Mouse (Mus musculus): ENCODE results near the gene Zfp182. TPM values are rescaled to one million over a fixed set of nuclear protein-coding genes. Genes with fewer than 3 reads are reported as not detected.

Zfp182 gene
- polyA plus RNA-seq (2015; fragmentation: Nextera tagmentation; extraction: Ambion mirVana), result 6.1 and 7.2 TPM in 2 replicates

DNA sequence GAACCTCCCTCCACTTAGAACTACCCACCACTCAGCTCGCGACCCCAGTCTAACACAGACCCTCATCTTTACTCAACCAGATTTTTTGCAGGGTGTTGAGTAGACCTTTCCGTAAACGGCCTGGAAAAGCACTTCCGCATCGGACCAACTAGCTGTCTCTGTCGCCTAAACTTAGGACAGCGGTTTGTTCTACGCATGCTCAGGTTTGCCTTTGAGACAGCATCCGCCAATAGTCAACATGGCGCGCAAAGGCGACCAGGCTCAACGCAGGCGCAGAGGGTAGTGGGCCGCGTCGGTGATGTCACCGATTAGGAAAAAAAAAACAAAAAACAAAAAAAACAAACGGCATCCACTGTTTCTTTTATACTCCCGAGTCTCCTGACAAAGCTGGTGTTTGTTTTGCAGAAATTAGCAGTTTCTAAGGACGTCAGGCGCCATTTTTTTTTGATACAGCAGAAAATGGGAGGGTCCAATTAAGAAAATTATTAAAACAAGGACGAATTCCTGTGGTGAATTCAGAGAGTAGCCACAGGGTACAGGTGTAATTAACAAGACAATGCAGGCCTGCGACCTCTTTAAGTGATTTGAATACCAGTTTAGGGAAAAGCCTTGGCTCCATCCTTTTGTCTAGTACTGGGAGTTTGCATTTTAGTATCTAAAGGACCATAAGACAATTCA lies at the start of gene Zfp182:
TSS of gene Zfp182 (minus strand) at position 451 of the 678 bp plus-strand sequence.
- DNase-seq (ENCODE audit: low spot score), result peak; percentile 81

DNA sequence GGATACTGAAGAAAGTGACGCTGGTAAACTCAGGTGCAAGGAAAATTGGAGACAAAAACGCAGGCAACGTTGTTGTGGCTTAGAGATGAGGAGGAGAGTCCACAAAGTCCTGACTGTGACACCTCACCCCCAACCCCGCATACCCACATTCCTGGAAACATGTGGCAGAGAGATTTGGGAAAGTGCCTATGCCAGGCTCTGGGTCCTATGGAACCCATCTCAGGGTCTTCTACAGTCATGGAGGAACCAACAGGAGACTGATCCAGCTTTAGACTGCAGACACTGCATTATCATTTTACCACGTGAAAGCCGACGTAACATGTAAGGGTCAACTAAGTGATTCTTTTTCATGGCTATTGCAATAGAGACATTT lies 27.7 kb upstream of the Zfp182 start:
- no peak for DNase-seq (ENCODE audit: low spot score)

DNA sequence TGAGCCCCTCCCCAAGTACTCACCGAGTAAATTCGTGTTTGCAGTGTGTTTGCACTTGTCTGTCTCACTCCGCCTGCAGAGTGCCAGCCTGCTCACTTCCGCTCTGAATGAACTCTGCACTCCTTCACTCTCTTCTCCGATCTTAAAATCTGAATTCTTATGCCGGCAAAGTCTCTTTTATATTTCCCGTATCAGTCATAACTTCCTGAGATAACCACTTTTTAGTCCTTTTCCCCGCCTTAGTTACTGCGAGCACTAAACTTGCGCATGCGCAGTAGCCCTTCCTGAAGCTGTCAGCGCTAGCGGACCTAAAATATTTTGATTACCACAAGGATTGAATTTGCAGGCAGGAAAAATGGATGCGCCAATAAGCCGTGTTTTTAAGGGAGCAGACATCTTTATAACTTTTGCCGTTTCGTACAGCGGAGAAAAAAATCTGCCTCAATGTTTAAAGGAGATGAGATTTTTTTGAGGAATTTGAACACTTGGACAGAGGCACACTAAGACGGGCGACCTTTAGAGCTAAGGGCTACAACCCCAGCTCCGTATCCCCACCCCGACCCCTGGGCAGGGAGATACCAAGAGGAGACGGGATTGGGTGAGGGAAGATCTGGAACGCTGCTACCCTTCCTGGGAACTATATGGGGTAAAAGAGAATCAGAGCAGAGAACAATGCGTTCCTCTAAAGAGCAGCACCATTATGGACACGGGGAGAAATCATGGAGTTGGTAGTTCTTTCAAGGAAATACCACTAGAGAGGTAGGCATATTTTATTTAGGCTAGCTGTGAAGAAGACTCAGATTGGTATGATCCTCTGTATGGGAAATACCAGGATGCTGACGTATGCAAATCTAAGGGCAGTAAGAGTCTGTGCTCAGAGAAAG lies 27.1 kb upstream of the Zfp182 start, which contains the start of gene Zfp300:
TSS of gene Zfp300 (minus strand) at position 545 of the 884 bp plus-strand sequence.
- DNase-seq (ENCODE audit: low spot score), result peak; percentile 70

DNA sequence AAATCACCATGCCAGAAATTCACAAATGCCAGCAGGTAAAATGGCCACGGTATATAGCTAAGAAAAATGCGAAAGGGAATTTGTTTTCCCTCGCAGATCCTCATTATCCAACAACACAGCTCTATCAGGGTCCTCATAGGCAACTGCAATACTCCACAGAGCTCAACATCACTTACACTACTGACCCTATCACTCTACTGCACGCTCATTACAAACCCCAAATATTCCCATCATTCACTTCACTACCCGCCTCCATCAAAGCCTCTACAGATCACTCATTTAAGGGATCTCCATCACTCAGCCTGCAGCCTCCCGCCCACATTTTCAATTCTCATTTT lies 26.5 kb upstream of the Zfp182 start:
- DNase-seq (ENCODE audit: low spot score), result no peak

DNA sequence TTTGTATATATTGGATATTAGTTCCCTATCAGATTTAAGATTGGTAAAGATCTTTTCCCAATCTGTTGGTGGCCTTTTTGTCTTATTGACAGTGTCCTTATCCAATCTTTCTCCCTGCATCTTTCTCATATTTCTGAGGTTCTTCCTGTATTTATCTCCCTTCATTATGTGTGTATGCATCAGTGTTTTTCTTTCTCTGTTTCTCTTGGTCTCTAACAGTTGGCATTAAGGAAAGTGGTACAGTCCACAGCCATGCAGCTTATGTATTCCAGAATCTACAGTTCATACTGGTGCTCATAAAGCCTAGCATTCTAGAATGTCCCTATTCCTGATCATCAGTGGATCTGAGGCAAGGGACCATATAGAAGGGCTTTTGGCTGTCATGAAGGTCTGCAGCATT lies 6.0 kb upstream of the Zfp182 start, which contains the start of gene Spaca5:
TSS of gene Spaca5 (plus strand) at position 301 of the 400 bp plus-strand sequence.
- no peak for DNase-seq (ENCODE audit: low spot score)

DNA sequence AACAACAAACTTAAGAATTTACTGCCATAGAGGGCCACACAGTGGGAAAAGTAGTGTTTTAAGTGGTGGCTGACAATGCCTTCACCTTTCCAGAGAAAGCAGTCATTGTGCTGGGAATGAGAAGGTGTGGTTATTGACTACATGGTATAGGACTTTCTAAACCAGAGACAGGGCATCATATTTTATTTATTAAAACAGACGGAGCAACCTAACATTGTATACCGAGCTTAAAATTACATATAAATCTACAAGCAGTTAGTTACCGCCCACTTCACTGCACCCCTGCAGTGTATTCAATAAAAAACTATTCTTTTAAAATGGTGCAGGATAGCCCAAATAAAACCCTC lies 401 bp upstream of the Zfp182 start:
- DNase-seq (ENCODE audit: low spot score), result no peak

DNA sequence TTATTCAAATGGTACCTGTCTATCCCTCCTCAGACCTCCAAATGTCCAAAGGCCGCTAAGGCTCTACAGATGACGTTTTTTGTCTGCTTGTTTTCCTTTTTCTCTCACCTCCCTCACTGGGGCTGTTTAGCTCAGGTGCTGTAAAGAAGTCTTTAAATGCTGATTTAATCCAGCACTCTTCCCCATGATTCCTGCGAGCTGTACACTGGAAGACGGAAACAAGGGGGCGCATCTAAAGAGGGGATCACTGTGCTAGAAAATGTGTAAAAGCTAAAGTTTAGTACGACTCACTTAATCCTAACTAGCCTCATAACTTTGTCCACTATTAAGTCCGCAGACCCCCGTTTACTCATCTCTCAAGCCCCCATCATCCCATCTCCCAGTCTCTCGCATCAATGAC lies 656 bp downstream of the Zfp182 start:
- DNase-seq (ENCODE audit: low spot score), result no peak

DNA sequence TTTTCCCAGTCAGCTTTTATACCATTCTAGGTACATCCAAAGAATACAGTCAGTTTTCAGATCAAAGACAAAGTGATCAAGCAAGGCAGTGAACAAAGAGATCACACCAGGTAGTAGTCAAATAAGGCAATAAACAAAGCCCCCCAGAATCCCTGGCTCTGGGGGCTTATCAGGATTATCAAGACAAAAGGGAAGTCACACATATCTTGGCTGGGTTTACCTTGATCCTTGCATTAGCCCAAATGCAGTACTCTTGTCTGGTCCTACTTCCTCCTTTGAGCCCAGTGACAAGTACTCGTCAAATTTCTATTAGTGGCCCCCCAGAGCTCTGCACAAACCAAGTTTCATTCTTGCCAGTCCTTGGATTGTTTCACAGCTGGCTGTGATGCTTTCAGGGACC lies 81.2 kb downstream of the Zfp182 start:
- no peak for DNase-seq (ENCODE audit: low spot score)

Other genes starting within 250 kb of the Zfp182 start
- gene Timp1, start 192.2 kb downstream of the Zfp182 start, polyA plus RNA-seq (2015; fragmentation: Nextera tagmentation; extraction: Ambion mirVana), result 7.0 and 7.8 TPM in 2 replicates
- 0.04 TPM in 1 of 2 replicates, not detected in the other for gene Syn1, start 141.3 kb downstream of the Zfp182 start, polyA plus RNA-seq (2015; fragmentation: Nextera tagmentation; extraction: Ambion mirVana)
- gene Cfp, start 130.8 kb downstream of the Zfp182 start, polyA plus RNA-seq (2015; fragmentation: Nextera tagmentation; extraction: Ambion mirVana), result 22.5 and 25.6 TPM in 2 replicates
- gene Elk1, start 111.7 kb downstream of the Zfp182 start, polyA plus RNA-seq (2015; fragmentation: Nextera tagmentation; extraction: Ambion mirVana), result 4.6 and 4.8 TPM in 2 replicates
- 111 and 112 TPM in 2 replicates for gene Uxt, start 100.3 kb downstream of the Zfp182 start, polyA plus RNA-seq (2015; fragmentation: Nextera tagmentation; extraction: Ambion mirVana)
- gene Spaca5, start 6.1 kb upstream of the Zfp182 start, polyA plus RNA-seq (2015; fragmentation: Nextera tagmentation; extraction: Ambion mirVana), result not detected in 2 replicates
- gene Zfp300, start 27.2 kb upstream of the Zfp182 start, polyA plus RNA-seq (2015; fragmentation: Nextera tagmentation; extraction: Ambion mirVana), result 0.32 and 0.70 TPM in 2 replicates
- gene Ssxa1, start 53.5 kb upstream of the Zfp182 start, polyA plus RNA-seq (2015; fragmentation: Nextera tagmentation; extraction: Ambion mirVana), result not detected in 2 replicates
- gene Gm21876, start 113.3 kb upstream of the Zfp182 start, polyA plus RNA-seq (2015; fragmentation: Nextera tagmentation; extraction: Ambion mirVana), result not detected in 2 replicates

All from thymus, postnatal 0 days (tissue).